Mouse (Mus musculus): Measurements from ENCODE around the gene Rfxank. TPM values are rescaled to one million over a fixed set of nuclear protein-coding genes. Genes with fewer than 3 reads are reported as not detected.

Gene Rfxank
- polyA plus RNA-seq, 1 experiment from 2014 or later: 19.5 TPM

DNA sequence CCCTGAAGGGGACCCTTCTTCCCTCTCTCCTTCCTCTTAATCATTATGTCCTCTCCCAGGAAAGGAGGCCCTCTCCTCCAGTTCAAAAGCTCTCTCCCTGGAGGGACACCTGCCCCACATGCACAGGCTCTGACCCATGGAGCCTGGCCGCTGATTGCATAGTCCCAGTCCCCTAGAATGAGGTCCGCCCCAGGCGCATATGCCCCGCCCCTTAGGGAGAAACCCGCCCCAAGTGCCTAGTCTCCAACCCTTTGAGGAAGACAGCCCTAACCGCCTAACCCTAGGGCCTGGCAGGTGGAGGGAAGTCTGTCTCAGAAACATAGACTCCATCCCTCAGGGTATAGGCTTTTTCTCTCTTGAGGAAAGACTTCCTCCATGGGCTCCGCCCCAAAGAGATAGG, 51.7 kb downstream of the Rfxank start:
- Histone ChIP-seq H3K27ac (no peak overlapping the region), H3K9me3 (no peaks in the 10 kb centered on the region), H3K4me3 (no peak overlapping the region), H3K36me3 (no peaks in the 10 kb centered on the region), H3K4me1 (replicated peaks) (peaks cover 52% of the 10 kb centered on the region), H3K27me3 (ENCODE audit: insufficient read depth, poor library complexity, severe bottlenecking) (peaks cover 99% of the 10 kb centered on the region)
- DNase-seq (ENCODE audit: low spot score): no peak
- 1% methylated on average over 7 of the region's 7 CpGs for whole genome bisulfite sequencing

DNA sequence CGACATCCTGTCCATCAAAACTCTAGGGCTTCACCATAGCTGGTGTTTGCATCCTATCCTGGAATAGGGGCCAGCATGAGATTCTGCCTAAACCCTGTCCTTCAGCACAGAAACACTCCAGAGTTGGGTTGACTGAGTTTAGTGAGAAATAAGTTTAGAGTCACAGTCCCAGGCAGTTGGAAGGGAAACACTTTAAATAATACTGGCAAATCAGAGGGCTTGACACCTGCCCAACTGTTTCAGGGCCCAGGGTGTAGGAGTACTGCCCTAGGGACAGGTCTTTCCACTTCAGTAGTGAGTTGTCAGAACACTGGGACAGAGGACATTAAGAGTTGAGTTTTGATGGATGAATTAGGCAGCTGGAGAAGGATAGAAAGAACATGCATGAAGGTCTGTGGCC, 52.8 kb downstream of the Rfxank start:
- no peak overlapping the region for H3K27ac ChIP-seq
- WGBS: 45% methylated on average over 1 of the region's 1 CpGs
- no peaks in the 10 kb centered on the region for H3K36me3 ChIP-seq
- peaks cover 100% of the 10 kb centered on the region for H3K27me3 ChIP-seq (ENCODE audit: insufficient read depth, poor library complexity, severe bottlenecking)
- H3K9me3 ChIP-seq: no peaks in the 10 kb centered on the region
- H3K4me1 ChIP-seq (replicated peaks): peaks cover 52% of the 10 kb centered on the region
- H3K4me3 ChIP-seq: no peak overlapping the region
- no peak for DNase-seq (ENCODE audit: low spot score)

GRCm38 (mm10) chr8:70084191-70085065, 54.5 kb downstream of the Rfxank start:
- Histone ChIP-seq H3K36me3 (no peaks in the 10 kb centered on the region), H3K4me1 (replicated peaks) (peaks cover 42% of the 10 kb centered on the region), H3K27me3 (ENCODE audit: insufficient read depth, poor library complexity, severe bottlenecking) (peaks cover 83% of the 10 kb centered on the region), H3K27ac (no peak overlapping the region), H3K9me3 (no peaks in the 10 kb centered on the region), H3K4me3 (peak overlapping the region; percentile 52)
- 2% methylated on average over 71 of the region's 71 CpGs for WGBS
- peak; percentile 46 for DNase-seq (ENCODE audit: low spot score)

GRCm38 (mm10) chr8:70083285-70083684, 55.7 kb downstream of the Rfxank start, which contains the start of gene Hapln4:
TSS of gene Hapln4 (plus strand) at chr8:70083457.
- under 1% methylated on average over 26 of the region's 26 CpGs for WGBS
- H3K27me3 ChIP-seq (ENCODE audit: insufficient read depth, poor library complexity, severe bottlenecking): peaks cover 71% of the 10 kb centered on the region
- H3K36me3 ChIP-seq: no peaks in the 10 kb centered on the region
- DNase-seq (ENCODE audit: low spot score): peak; percentile 77
- no peaks in the 10 kb centered on the region for H3K9me3 ChIP-seq
- H3K4me1 ChIP-seq (replicated peaks): peaks cover 36% of the 10 kb centered on the region
- H3K27ac ChIP-seq: no peak within 1 kb of the TSS
- peak within 1 kb of the TSS; percentile 52 for H3K4me3 ChIP-seq

DNA sequence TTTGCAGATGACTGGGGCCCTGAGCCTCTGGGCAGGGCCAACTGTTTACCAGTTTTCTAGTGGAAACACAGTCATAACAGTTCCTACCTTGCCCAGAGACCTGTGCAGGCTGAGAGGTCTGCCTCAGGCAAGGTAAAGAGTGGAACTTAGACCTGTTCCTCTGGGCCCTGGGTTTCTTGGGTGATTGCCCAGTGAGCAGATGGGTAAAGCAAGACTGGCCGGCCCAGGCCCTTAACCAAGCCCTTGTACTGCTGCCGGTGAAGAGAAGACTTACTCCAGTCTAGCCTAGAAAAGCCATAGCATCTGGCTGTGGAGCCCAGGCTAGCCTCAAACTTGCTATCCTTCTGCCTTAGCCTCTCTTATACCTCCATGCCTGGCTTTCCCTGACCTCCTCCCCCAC, 57.0 kb downstream of the Rfxank start:
- DNase-seq (ENCODE audit: low spot score): no peak
- WGBS: 93% methylated on average over 2 of the region's 2 CpGs

More for the DNA sequence above, 57.0 kb downstream of the Rfxank start:
- H3K36me3 ChIP-seq: 0 out of 2 replicates have a peak, but pooled peaks cover 2% of the 10 kb centered on the region
- H3K27ac ChIP-seq: no peak overlapping the region
- no peaks in the 10 kb centered on the region for H3K9me3 ChIP-seq
- H3K4me3 ChIP-seq: no peak overlapping the region
- peaks cover 24% of the 10 kb centered on the region for H3K4me1 ChIP-seq (replicated peaks)
- peaks cover 58% of the 10 kb centered on the region for H3K27me3 ChIP-seq (ENCODE audit: insufficient read depth, poor library complexity, severe bottlenecking)

Other genes with a start within 250 kb of the Rfxank start
- 4.7 and 4.8 TPM in 2 replicates for gene Tssk6, start 237.0 kb downstream of the Rfxank start, polyA plus RNA-seq (2016; fragmentation: Nextera tagmentation; extraction: Ambion mirVana)
- gene Ndufa13, start 236.6 kb downstream of the Rfxank start, polyA plus RNA-seq (2016; fragmentation: Nextera tagmentation; extraction: Ambion mirVana): 166 and 177 TPM in 2 replicates
- 4.9 and 7.3 TPM in 2 replicates for gene Yjefn3, start 236.4 kb downstream of the Rfxank start, polyA plus RNA-seq (2016; fragmentation: Nextera tagmentation; extraction: Ambion mirVana)
- gene Gatad2a, start 142.8 kb downstream of the Rfxank start, polyA plus RNA-seq (2016; fragmentation: Nextera tagmentation; extraction: Ambion mirVana): 46.9 and 50.3 TPM in 2 replicates
- gene Mau2, start 96.4 kb downstream of the Rfxank start, polyA plus RNA-seq (2016; fragmentation: Nextera tagmentation; extraction: Ambion mirVana): 62.6 and 66.8 TPM in 2 replicates
- 51.3 and 54.2 TPM in 2 replicates for gene Sugp1, start 96.3 kb downstream of the Rfxank start, polyA plus RNA-seq (2016; fragmentation: Nextera tagmentation; extraction: Ambion mirVana)
- 0.56 and 0.88 TPM in 2 replicates for gene Tm6sf2, start 66.2 kb downstream of the Rfxank start, polyA plus RNA-seq (2016; fragmentation: Nextera tagmentation; extraction: Ambion mirVana)
- 0.12 and 0.20 TPM in 2 replicates for gene Hapln4, start 55.7 kb downstream of the Rfxank start, polyA plus RNA-seq (2016; fragmentation: Nextera tagmentation; extraction: Ambion mirVana)
- 20.2 and 67.1 TPM in 2 replicates for gene Ncan, start 18.3 kb downstream of the Rfxank start, polyA plus RNA-seq (2016; fragmentation: Nextera tagmentation; extraction: Ambion mirVana)
- 37.0 and 38.0 TPM in 2 replicates for gene Nr2c2ap, start 7.8 kb downstream of the Rfxank start, polyA plus RNA-seq (2016; fragmentation: Nextera tagmentation; extraction: Ambion mirVana)
- gene Borcs8, start 345 bp upstream of the Rfxank start, polyA plus RNA-seq (2016; fragmentation: Nextera tagmentation; extraction: Ambion mirVana): 46.9 and 48.3 TPM in 2 replicates
- gene Mef2b, start 557 bp upstream of the Rfxank start, polyA plus RNA-seq (2016; fragmentation: Nextera tagmentation; extraction: Ambion mirVana): 0.58 and 0.76 TPM in 2 replicates
- 56.2 and 64.9 TPM in 2 replicates for gene Tmem161a, start 33.2 kb upstream of the Rfxank start, polyA plus RNA-seq (2016; fragmentation: Nextera tagmentation; extraction: Ambion mirVana)
- 2.6 and 3.5 TPM in 2 replicates for gene Slc25a42, start 73.2 kb upstream of the Rfxank start, polyA plus RNA-seq (2016; fragmentation: Nextera tagmentation; extraction: Ambion mirVana)
- 56.1 and 58.2 TPM in 2 replicates for gene Sugp2, start 95.1 kb upstream of the Rfxank start, polyA plus RNA-seq (2016; fragmentation: Nextera tagmentation; extraction: Ambion mirVana)
- 39.7 and 40.9 TPM in 2 replicates for gene Armc6, start 95.3 kb upstream of the Rfxank start, polyA plus RNA-seq (2016; fragmentation: Nextera tagmentation; extraction: Ambion mirVana)
- 107 and 108 TPM in 2 replicates for gene Homer3, start 143.7 kb upstream of the Rfxank start, polyA plus RNA-seq (2016; fragmentation: Nextera tagmentation; extraction: Ambion mirVana)
- gene Ddx49, start 163.3 kb upstream of the Rfxank start, polyA plus RNA-seq (2016; fragmentation: Nextera tagmentation; extraction: Ambion mirVana): 54.4 and 54.8 TPM in 2 replicates
- gene Cope, start 163.4 kb upstream of the Rfxank start, polyA plus RNA-seq (2016; fragmentation: Nextera tagmentation; extraction: Ambion mirVana): 324 and 329 TPM in 2 replicates
- 3.0 and 7.3 TPM in 2 replicates for gene Cers1, start 176.6 kb upstream of the Rfxank start, polyA plus RNA-seq (2016; fragmentation: Nextera tagmentation; extraction: Ambion mirVana)
- gene Gdf1, start 190.7 kb upstream of the Rfxank start, polyA plus RNA-seq (2016; fragmentation: Nextera tagmentation; extraction: Ambion mirVana): 2.9 and 4.3 TPM in 2 replicates
- gene Upf1, start 214.1 kb upstream of the Rfxank start, polyA plus RNA-seq (2016; fragmentation: Nextera tagmentation; extraction: Ambion mirVana): 19.0 and 25.0 TPM in 2 replicates
- 0.27 and 0.38 TPM in 2 replicates for gene Comp, start 234.4 kb upstream of the Rfxank start, polyA plus RNA-seq (2016; fragmentation: Nextera tagmentation; extraction: Ambion mirVana)